Mouse (Mus musculus) CD4-positive, CD25-positive, alpha-beta regulatory T cell, adult 2 months (primary cell): ENCODE results near the gene Nppb.
A peak's percentile ranks its signal among the peaks of the same experiment; 100 is the strongest.

Source experiments
- DNase-seq: peaks from one replicate; pipeline ENCODE4 v3.0.0-alpha.2; 2012; ENCODE audit warnings: low read depth, low spot score

Nppb gene

GRCm38 (mm10) chr4:147976237-147976636 lies 9.4 kb upstream of the Nppb start:
- no peak for DNase-seq

- DNase-seq: no peak
These were observed 7.9 kb upstream of the Nppb start for GRCm38 (mm10) chr4:147977726-147978125.

- no peak for DNase-seq
These were observed 7.2 kb upstream of the Nppb start for GRCm38 (mm10) chr4:147978391-147978790.

- no peak for DNase-seq
These were observed 6.1 kb upstream of the Nppb start for GRCm38 (mm10) chr4:147979441-147979860.

GRCm38 (mm10) chr4:147993571-147994095 lies 8.0 kb downstream of the Nppb start:
- no peak for DNase-seq

- no peak for DNase-seq
These were observed 9.7 kb downstream of the Nppb start for GRCm38 (mm10) chr4:147995311-147995710.

- DNase-seq: no peak
These were observed 14.7 kb downstream of the Nppb start, which contains the start of gene Nppa for GRCm38 (mm10) chr4:148000202-148000772. Gene Nppa (plus strand): TSS chr4:148000722.

GRCm38 (mm10) chr4:148001013-148001789 lies 15.6 kb downstream of the Nppb start:
- no peak for DNase-seq

- DNase-seq: no peak
These were observed 16.3 kb downstream of the Nppb start for GRCm38 (mm10) chr4:148001866-148002265.

GRCm38 (mm10) chr4:148004361-148004760 lies 18.8 kb downstream of the Nppb start:
- DNase-seq: no peak

- peak; percentile 34 for DNase-seq
These were observed 22.8 kb downstream of the Nppb start for GRCm38 (mm10) chr4:148008412-148008811.

- no peak for DNase-seq
These were observed 24.1 kb downstream of the Nppb start for GRCm38 (mm10) chr4:148009641-148010040.

- DNase-seq: no peak
These were observed 25.7 kb downstream of the Nppb start for GRCm38 (mm10) chr4:148011332-148011731.

GRCm38 (mm10) chr4:148012216-148012615 lies 26.6 kb downstream of the Nppb start:
- DNase-seq: no peak

GRCm38 (mm10) chr4:148015418-148015817 lies 29.8 kb downstream of the Nppb start:
- DNase-seq: peak; percentile 7

- DNase-seq: no peak
These were observed 31.4 kb downstream of the Nppb start for GRCm38 (mm10) chr4:148016981-148017380.

- no peak for DNase-seq
These were observed 32.8 kb downstream of the Nppb start for GRCm38 (mm10) chr4:148018410-148018809.

GRCm38 (mm10) chr4:148024003-148024402 lies 38.4 kb downstream of the Nppb start:
- no peak for DNase-seq

GRCm38 (mm10) chr4:148029297-148029696 lies 43.7 kb downstream of the Nppb start:
- no peak for DNase-seq

GRCm38 (mm10) chr4:148030506-148030905 lies 44.9 kb downstream of the Nppb start:
- no peak for DNase-seq

- DNase-seq: peak; percentile 68
These were observed 48.3 kb downstream of the Nppb start for GRCm38 (mm10) chr4:148033858-148034410.

- DNase-seq: no peak
These were observed 49.9 kb downstream of the Nppb start for GRCm38 (mm10) chr4:148035440-148035839.
